Mouse (Mus musculus): Measurements from ENCODE around the gene Slc12a7.

DNA sequence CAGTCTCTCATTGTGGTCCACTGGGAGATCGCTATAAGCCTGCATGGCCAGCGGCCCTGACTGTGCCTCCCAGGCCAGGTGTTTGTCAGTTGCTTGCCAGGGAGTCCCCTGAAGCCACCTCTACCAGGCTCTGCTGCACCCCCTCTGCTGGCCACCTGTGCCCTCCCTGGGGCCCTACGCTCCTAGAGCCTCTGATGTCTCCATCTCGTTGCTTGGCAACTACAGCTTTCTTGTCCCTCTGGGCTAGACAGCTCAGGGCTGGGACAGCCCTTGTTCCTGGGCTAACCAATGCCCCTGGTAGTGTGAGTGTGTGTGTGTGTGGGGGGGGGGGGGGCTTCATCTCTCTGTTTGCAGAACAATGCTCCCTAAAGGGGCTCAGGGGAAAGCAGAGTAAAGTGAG lies 10.1 kb downstream of the Slc12a7 start:
- TF ChIP-seq CTCF (IDR thresholded peaks at IDR 0.05; ENCODE audit: low read depth), result no peak
- TF ChIP-seq EP300 (IDR thresholded peaks at IDR 0.05; ENCODE audit: low read depth), result no peak
